Mouse (Mus musculus) forebrain, embryonic 13.5 days (tissue): ENCODE data around the gene Zfp462. TPM values are rescaled to one million over a fixed set of nuclear protein-coding genes. Genes with fewer than 3 reads are reported as not detected.
A peak's percentile ranks its signal among the peaks of the same experiment; 100 is the strongest.

ENCODE experiments used
- ATAC-seq: fragments of 200-750 bp; cut with Nextera tagmentation; 2 replicates; pipeline ENCODE4 v1.8.0; 2017
- H3K27ac ChIP-seq: fragments of 300-500 bp; sonication (generic); 2 replicates; pipeline ENCODE4 v1.5.1; 2015; ENCODE audit warnings: inconsistent platforms, mild to moderate bottlenecking, moderate library complexity
- H3K27me3 ChIP-seq: fragments of 300-500 bp; sonication (generic); 2 replicates; pipeline ENCODE4 v1.6.1; 2015; ENCODE audit warnings: mild to moderate bottlenecking, inconsistent platforms
- H3K36me3 ChIP-seq: fragments of 300-500 bp; sonication (generic); 2 replicates; pipeline ENCODE4 v1.6.1; 2015; ENCODE audit warnings: mild to moderate bottlenecking, inconsistent platforms; ENCODE audit not compliant: poor library complexity, severe bottlenecking
- H3K4me1 ChIP-seq: fragments of 300-500 bp; sonication (generic); 2 replicates; pipeline ENCODE4 v1.6.1; 2015; ENCODE audit warnings: inconsistent platforms
- H3K4me2 ChIP-seq: fragments of 300-500 bp; sonication (generic); 2 replicates; pipeline ENCODE4 v1.6.1; 2015; ENCODE audit warnings: inconsistent platforms, mild to moderate bottlenecking, moderate library complexity
- H3K4me3 ChIP-seq: fragments of 300-500 bp; sonication (generic); 2 replicates; pipeline ENCODE4 v1.5.1; 2015; ENCODE audit warnings: mild to moderate bottlenecking, inconsistent platforms
- H3K9ac ChIP-seq: fragments of 300-500 bp; sonication (generic); 2 replicates; pipeline ENCODE4 v1.6.1; 2015; ENCODE audit warnings: mild to moderate bottlenecking, inconsistent platforms
- H3K9me3 ChIP-seq: fragments of 300-500 bp; sonication (generic); replicated peaks from 2 replicates; pipeline ENCODE4 v1.6.1; 2016; ENCODE audit warnings: inconsistent platforms
- WGBS: fragments of 180-500 bp; shearing (Covaris S2); methylation state at CpG from one replicate; pipeline ENCODE4 v1.1.7; 2015; 5-methylcytosine and 5-hydroxymethylcytosine counted together
- polyA plus RNA-seq: library from polyadenylated mRNA; unstranded; fragments of >200 nt; fragmentation: Nextera tagmentation; extraction: Ambion mirVana; gene quantifications from 2 replicates; pipeline ENCODE4 v1.2.1, GENCODE M21; 2015

The Zfp462 gene
- polyA plus RNA-seq, 1 experiment from 2014 or later: 23.1 TPM

DNA sequence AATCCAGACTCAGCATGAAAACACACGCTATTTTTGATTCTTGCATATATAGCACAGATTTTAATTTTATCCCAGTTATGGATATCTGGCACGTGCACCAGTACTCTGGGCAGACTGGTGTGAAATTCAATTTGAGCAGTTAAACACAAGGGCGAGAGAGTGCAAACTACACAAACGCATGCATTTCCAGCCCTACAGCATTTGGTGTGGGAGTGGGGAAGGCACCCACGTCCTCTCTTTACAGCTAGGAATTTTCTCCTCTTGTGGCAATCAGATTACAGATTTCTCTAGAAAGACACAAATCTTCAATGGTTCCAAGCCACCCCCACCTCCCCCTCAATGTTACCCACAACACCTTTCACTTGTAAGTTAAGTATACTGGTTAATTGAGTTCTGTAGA, 114.1 kb downstream of the Zfp462 start:
- H3K4me2 ChIP-seq: no peak overlapping the region
- peaks cover 84% of the 10 kb centered on the region for H3K36me3 ChIP-seq
- ATAC-seq: no peak
- H3K9ac ChIP-seq: no peak overlapping the region
- WGBS: 81% methylated on average over 5 of the region's 5 CpGs
- H3K27ac ChIP-seq: no peak overlapping the region; the same call in 1 of the 2 replicates
- no peaks in the 10 kb centered on the region for H3K27me3 ChIP-seq
- H3K4me3 ChIP-seq: no peak overlapping the region
- no peaks in the 10 kb centered on the region for H3K9me3 ChIP-seq
- H3K4me1 ChIP-seq: 0 out of 2 replicates have a peak, but pooled peaks cover 7% of the 10 kb centered on the region

DNA sequence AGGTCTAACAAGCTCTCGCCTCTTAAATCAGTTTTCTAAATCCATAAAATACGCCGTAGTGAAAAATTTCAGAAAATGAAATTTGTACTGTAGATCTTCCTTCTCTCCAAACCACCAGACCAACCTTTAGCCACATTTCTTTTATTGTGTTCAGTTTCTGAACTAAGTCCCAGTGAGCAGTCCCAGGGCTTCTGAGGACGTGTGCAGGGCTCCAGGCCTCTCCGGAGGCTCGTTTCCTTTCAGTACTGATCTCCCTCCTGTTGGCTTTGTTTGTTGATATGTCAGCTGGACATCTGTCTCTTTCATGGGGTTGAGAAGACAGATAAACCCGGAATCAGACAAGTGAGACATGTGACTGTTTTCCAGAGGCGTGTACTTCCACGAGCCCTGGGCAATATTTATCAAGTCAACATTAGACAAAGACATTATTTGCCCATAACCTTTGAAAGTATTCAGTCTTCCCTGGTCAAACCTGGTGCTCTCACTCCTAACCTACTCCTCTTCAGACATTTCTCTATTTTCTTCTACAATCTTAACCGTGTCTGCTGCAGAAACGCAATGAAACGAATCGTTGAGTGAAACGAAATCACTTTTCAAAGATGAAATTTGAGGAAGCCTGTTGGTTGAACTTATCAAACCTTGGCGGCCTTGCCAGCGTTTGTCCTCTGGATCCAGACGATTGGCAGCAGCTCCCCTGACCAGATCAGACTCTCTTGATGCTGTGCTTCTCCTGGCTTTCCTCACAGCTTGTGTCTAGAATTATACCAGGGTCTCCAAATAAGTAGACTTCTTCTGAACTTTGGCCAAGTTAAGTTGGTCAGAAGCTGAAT, 121.7 kb downstream of the Zfp462 start:
- H3K4me2 ChIP-seq: no peak overlapping the region
- H3K9me3 ChIP-seq: no peaks in the 10 kb centered on the region
- no peaks in the 10 kb centered on the region for H3K4me1 ChIP-seq
- ATAC-seq: no peak
- peaks cover 80% of the 10 kb centered on the region for H3K36me3 ChIP-seq
- H3K27ac ChIP-seq: no peak overlapping the region
- no peak overlapping the region for H3K9ac ChIP-seq
- 81% methylated on average over 17 of the region's 17 CpGs for WGBS
- H3K4me3 ChIP-seq: no peak overlapping the region
- no peaks in the 10 kb centered on the region for H3K27me3 ChIP-seq

DNA sequence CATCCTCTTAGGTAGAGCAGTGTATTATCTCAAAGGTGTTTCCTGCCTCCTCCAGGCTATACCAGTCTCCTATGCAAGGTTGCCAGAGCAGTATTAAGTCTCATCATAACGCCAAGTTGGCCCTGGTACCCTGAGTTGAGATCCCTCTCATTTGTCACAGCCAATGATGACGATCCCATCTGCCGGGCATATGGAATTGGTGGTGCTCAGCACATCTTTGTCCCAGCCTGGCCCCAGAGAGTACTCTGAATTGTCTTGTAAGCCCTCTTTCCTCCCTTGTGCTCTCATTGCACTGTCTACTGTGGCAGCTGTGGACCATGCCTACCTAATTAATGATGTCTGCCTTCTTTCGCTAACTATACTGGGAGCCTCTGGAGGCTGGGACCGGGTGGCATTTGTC, 126.7 kb downstream of the Zfp462 start:
- Histone ChIP-seq H3K27ac (no peak overlapping the region; the same call in 1 of the 2 replicates), H3K4me1 (peaks cover 6% of the 10 kb centered on the region), H3K9me3 (no peaks in the 10 kb centered on the region), H3K36me3 (peaks cover 89% of the 10 kb centered on the region), H3K27me3 (no peaks in the 10 kb centered on the region), H3K4me2 (no peak overlapping the region), H3K4me3 (no peak overlapping the region), H3K9ac (no peak overlapping the region)
- 70% methylated on average over 5 of the region's 5 CpGs for WGBS
- ATAC-seq: peak; percentile 54

DNA sequence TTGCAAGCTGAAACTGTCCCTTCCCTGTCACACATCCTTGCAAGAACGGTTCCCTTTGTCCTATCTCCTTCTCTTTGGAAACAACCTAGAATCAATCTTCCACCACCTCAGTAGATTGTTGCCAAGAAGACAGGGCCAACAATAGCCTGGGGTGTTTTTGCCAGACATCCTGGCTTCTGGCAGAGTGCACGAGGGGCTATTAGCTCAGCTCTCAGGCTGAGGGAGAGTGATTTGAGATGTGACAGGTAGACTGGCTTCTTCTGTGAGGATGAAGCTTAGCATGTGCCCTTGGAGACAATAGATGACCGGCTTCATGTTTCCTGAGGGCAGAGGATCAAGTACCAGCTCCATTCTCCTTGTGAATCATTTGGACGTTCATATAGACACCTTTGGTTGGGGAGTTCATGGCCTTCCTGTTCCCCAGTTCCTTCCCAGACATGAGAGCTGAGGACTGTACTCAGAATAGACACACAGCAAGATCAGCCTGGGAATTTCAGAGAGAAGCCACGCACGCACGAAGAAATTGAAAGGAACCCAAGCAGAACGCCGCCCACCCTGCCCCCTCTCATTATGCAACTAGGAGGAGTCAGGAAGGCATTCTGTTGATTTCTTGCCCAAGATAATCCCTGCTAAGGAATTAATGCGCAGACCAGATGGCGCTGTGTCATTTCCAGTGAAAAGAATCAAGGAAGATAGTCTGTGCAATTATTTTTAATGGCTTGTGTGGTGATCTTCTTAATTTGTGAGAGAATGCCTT, 132.5 kb downstream of the Zfp462 start:
- H3K4me3 ChIP-seq: no peak overlapping the region
- H3K4me1 ChIP-seq: peaks cover 31% of the 10 kb centered on the region
- H3K36me3 ChIP-seq: peaks cover 91% of the 10 kb centered on the region
- no peaks in the 10 kb centered on the region for H3K9me3 ChIP-seq
- 24% methylated on average over 11 of the region's 11 CpGs for WGBS
- peak overlapping the region; percentile 92 for H3K27ac ChIP-seq
- H3K4me2 ChIP-seq: peak overlapping the region; percentile 5; the same call in 1 of the 2 replicates
- peak overlapping the region; percentile 8; the same call in 1 of the 2 replicates for H3K9ac ChIP-seq
- no peaks in the 10 kb centered on the region for H3K27me3 ChIP-seq
- ATAC-seq: peak; percentile 78

DNA sequence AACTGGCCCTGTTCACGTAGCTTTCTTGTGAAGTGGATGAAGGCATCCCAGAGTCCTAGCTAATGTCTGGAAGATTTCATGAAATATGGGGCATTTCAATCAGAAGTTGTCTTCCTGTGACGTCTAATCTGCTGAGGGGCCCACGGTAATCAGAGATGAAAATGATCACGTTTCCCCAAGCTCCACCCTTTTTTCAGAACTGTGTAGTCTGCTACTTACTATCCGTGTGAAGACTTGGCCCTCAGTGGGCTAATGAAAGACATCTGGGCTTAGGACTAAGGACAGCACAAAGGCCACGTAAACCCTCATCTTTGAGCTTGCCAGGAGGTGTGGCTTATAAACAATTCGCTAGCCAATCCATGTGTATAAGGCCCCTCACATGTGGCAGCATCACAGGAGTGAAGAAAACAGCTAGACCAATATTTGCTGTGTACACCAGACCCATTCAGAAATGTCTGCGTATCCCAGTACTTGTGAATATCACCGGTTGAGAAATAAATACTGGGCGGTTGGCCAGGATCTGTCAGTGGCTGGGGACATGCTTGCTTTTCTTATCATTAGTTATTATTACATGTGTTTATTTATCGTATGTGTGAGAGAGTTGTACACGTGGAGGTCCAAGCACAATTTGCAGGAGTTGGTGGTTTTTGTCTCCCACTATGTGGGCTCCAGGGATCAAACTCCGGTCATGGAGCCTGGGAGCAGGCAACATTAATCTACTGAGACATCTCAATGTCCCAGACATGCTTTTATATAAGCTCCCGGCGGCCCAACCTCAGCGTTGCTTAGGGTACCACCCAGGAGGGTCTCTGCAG, 133.3 kb downstream of the Zfp462 start:
- H3K27me3 ChIP-seq: no peaks in the 10 kb centered on the region
- no peaks in the 10 kb centered on the region for H3K9me3 ChIP-seq
- WGBS: 56% methylated on average over 16 of the region's 16 CpGs
- H3K4me2 ChIP-seq: no peak overlapping the region
- H3K9ac ChIP-seq: no peak overlapping the region
- H3K4me3 ChIP-seq: no peak overlapping the region
- ATAC-seq: peak; percentile 68
- H3K36me3 ChIP-seq: peaks cover 84% of the 10 kb centered on the region
- peaks cover 31% of the 10 kb centered on the region for H3K4me1 ChIP-seq
- H3K27ac ChIP-seq: peak overlapping the region; percentile 92

DNA sequence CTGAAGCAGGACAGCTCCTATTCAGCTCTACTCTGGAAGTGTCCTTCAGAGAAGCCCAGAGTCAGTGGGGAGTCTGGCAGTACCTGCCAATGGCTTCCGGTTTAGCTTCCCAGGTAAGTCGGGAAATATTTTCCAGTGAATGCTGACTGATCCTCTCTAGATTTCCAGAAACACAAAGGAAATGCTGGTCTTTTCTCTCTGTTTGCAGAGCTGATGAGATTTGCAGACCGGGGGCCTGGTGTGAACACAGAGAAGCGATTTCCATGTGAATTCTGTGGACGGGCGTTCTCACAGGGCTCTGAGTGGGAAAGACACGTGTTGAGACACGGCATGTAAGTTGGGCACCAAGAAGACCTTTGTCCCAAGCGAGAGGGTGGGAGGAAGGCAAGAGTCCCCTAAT, 134.2 kb downstream of the Zfp462 start:
- Histone ChIP-seq H3K4me3 (no peak overlapping the region), H3K27me3 (no peaks in the 10 kb centered on the region), H3K4me2 (no peak overlapping the region), H3K4me1 (peaks cover 31% of the 10 kb centered on the region), H3K27ac (peak overlapping the region; percentile 92), H3K9me3 (no peaks in the 10 kb centered on the region), H3K9ac (no peak overlapping the region), H3K36me3 (peaks cover 82% of the 10 kb centered on the region)
- WGBS: 89% methylated on average over 9 of the region's 9 CpGs
- ATAC-seq: no peak

DNA sequence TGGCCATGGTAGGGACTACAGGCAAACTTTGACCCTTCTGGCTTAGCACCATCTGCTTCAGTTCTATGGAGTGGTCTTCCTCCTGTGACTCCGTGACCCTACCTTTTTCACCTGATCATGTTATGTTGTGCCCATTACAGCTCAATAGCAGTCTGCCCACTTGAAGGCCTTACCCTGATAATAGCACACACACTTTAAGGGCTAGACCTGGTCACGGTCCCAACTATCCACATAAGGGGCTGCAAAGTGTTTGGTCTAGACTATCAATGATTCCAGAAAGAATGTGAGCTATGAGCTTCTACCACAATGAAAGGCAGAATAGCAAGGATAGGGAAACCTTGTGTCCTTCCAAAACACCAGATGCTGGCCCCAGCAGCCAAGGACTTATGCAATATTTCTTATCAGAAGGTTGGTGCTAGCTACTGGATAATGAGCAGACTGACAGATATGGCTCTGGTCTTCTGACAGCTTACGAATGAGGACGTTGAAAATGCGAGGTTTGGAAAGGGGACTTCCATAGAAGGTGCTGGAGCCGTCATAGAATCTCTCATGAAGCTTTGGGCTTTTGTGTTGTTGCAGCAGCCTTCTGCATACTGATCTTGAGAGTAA, 139.3 kb downstream of the Zfp462 start:
- no peak overlapping the region for H3K27ac ChIP-seq
- H3K27me3 ChIP-seq: no peaks in the 10 kb centered on the region
- 93% methylated on average over 6 of the region's 6 CpGs for WGBS
- no peak overlapping the region for H3K9ac ChIP-seq
- no peak overlapping the region for H3K4me2 ChIP-seq
- H3K36me3 ChIP-seq: peaks cover 40% of the 10 kb centered on the region
- no peak overlapping the region for H3K4me3 ChIP-seq
- ATAC-seq: no peak
- H3K4me1 ChIP-seq: peaks cover 13% of the 10 kb centered on the region; the same call in 1 of the 2 replicates
- H3K9me3 ChIP-seq: no peaks in the 10 kb centered on the region

DNA sequence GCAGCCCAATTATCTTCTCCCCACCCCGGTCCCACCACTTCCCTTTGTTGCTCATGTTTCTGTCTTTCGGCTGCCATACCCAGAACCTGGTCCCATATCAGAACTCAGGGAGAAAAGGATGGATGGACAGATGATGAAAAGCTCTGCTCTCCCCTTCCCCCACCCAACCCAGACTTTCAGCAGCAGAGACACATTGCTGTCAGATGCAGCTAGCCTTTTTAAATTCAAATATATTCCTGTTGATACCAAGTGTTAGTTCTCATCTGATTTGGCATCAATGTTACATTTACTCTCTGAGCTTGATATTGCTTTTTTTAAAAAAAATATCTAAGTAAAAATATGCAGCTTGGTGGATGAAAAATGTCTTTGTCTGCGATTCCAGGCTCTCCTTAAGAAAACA, 143.3 kb downstream of the Zfp462 start:
- Histone ChIP-seq H3K4me1 (peaks cover 14% of the 10 kb centered on the region; the same call in 1 of the 2 replicates), H3K27me3 (no peaks in the 10 kb centered on the region), H3K4me3 (no peak overlapping the region), H3K36me3 (peaks cover 12% of the 10 kb centered on the region), H3K4me2 (no peak overlapping the region), H3K9ac (no peak overlapping the region), H3K27ac (peak overlapping the region; percentile 41), H3K9me3 (no peaks in the 10 kb centered on the region)
- WGBS: 95% methylated on average over 3 of the region's 3 CpGs
- peak; percentile 33; the same call in 1 of the 2 replicates for ATAC-seq

DNA sequence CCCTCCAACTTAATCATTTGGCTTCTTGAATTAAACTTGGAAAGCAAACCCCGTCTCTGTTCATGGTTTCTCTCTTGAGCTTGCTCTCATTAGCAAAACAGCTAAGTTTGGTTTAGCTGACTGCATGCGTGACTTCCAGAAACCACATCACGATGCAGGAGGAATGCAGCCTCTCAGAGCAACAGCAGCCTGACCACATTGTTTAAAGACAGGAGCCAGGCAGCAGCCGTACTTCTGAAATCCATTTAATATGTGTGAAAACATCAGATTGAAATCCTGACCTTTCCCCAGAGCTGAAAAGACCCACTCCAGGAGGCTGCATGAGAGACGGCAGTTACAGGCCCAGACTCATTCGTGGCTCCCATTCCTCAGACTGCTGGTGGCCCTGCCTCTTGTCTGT, 144.1 kb downstream of the Zfp462 start:
- peak overlapping the region; percentile 41 for H3K27ac ChIP-seq

DNA sequence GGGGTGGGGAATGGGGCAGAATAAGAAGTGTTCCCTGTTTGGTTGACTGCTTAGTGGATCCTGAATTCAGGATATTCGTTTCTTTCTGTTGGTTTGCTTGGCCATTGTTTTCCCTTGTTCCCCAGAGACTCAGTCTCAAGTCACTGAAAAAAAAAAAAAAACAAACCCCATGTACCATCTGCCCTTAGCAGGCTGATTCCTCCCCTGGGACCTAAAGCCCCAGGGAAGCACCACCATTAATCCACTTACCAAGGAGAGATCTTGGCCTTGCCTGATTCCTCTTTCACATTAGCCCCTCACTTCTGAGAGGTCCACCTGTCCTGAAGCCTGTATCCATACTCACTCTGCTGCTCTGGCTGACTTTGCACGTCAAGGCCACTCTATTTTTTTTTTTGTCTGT, 152.3 kb downstream of the Zfp462 start:
- Histone ChIP-seq H3K4me3 (no peak overlapping the region), H3K27me3 (no peaks in the 10 kb centered on the region), H3K4me1 (peaks cover 8% of the 10 kb centered on the region; the same call in 1 of the 2 replicates), H3K27ac (no peak overlapping the region), H3K36me3 (no peaks in the 10 kb centered on the region), H3K9me3 (no peaks in the 10 kb centered on the region), H3K4me2 (no peak overlapping the region), H3K9ac (no peak overlapping the region)
- ATAC-seq: no peak
- WGBS: 50% methylated on average over 2 of the region's 2 CpGs

More for the DNA sequence above, 144.1 kb downstream of the Zfp462 start:
- H3K9ac ChIP-seq: no peak overlapping the region
- no peaks in the 10 kb centered on the region for H3K9me3 ChIP-seq
- H3K27me3 ChIP-seq: no peaks in the 10 kb centered on the region
- WGBS: 39% methylated on average over 6 of the region's 6 CpGs
- ATAC-seq: peak; percentile 32; the same call in 1 of the 2 replicates
- peaks cover 6% of the 10 kb centered on the region for H3K36me3 ChIP-seq
- peaks cover 14% of the 10 kb centered on the region; the same call in 1 of the 2 replicates for H3K4me1 ChIP-seq
- H3K4me3 ChIP-seq: no peak overlapping the region
- H3K4me2 ChIP-seq: no peak overlapping the region

DNA sequence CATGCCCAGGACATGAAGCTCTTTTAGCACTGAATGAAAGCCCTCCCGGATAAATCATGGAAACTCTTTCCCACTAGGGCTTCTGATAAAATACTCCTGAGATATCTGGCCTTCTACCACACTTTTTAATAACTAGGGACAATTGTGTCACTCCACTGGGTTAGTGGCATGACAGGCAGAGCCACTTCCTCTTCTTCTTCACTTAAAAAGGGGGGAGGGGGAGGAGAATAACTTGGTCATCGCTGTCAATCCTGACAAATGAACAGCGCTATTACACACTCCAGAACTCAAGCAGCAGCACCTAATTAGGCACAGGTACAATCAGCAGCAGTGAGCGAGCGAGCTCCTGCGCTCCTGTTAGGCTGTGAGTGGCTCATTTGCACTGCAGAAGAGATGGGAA, 153.5 kb downstream of the Zfp462 start:
- WGBS: 44% methylated on average over 6 of the region's 6 CpGs
- Histone ChIP-seq H3K9ac (no peak overlapping the region), H3K27ac (no peak overlapping the region), H3K4me1 (peaks cover 8% of the 10 kb centered on the region; the same call in 1 of the 2 replicates), H3K9me3 (no peaks in the 10 kb centered on the region), H3K4me2 (no peak overlapping the region), H3K4me3 (no peak overlapping the region), H3K27me3 (no peaks in the 10 kb centered on the region), H3K36me3 (no peaks in the 10 kb centered on the region)
- ATAC-seq: no peak
